Mouse (Mus musculus): ENCODE measurements at regions not wholly inside any gene's neighbourhood (a gene's known extent, or its start where the extent isn't known, plus 50 kb on each side); places are given as distances from the start of the nearest gene placed in this dataset.

GRCm38 (mm10) chr1:51638519-51639302 is 160.5 kb upstream of the Nabp1 start:
- no peak overlapping the region for H3K4me2 ChIP-seq
- peaks cover 13% of the 10 kb centered on the region for H3K4me1 ChIP-seq (replicated peaks)
- WGBS = 73% methylated on average over 6 of the region's 6 CpGs
- no peaks in the 10 kb centered on the region for H3K27me3 ChIP-seq
- no peaks in the 10 kb centered on the region for H3K9me3 ChIP-seq
- ATAC-seq (ENCODE audit: low FRiP score) = no peak
- no peak overlapping the region for H3K27ac ChIP-seq
- H3K36me3 ChIP-seq = no peaks in the 10 kb centered on the region
- H3K9ac ChIP-seq = no peak overlapping the region
- no peak overlapping the region for H3K4me3 ChIP-seq

- H3K27ac ChIP-seq = no peak overlapping the region
- no peak overlapping the region for H3K4me2 ChIP-seq
- no peaks in the 10 kb centered on the region for H3K36me3 ChIP-seq
- H3K4me3 ChIP-seq = no peak overlapping the region
- whole genome bisulfite sequencing = 42% methylated on average over 7 of the region's 7 CpGs
- peaks cover 13% of the 10 kb centered on the region for H3K4me1 ChIP-seq (replicated peaks)
- no peak for ATAC-seq (ENCODE audit: low FRiP score)
- H3K27me3 ChIP-seq = no peaks in the 10 kb centered on the region
- no peak overlapping the region for H3K9ac ChIP-seq
- no peaks in the 10 kb centered on the region for H3K9me3 ChIP-seq
Observed at GRCm38 (mm10) chr1:51635881-51636515, 157.8 kb upstream of the Nabp1 start.

GRCm38 (mm10) chr1:51633795-51634194 is 155.6 kb upstream of the Nabp1 start:
- Histone ChIP-seq H3K9me3 (no peaks in the 10 kb centered on the region), H3K9ac (no peak overlapping the region), H3K27ac (no peak overlapping the region), H3K4me1 (replicated peaks) (peaks cover 13% of the 10 kb centered on the region), H3K36me3 (no peaks in the 10 kb centered on the region), H3K4me3 (no peak overlapping the region), H3K27me3 (no peaks in the 10 kb centered on the region), H3K4me2 (no peak overlapping the region)
- 78% methylated on average over 5 of the region's 5 CpGs for WGBS
- no peak for ATAC-seq (ENCODE audit: low FRiP score)

GRCm38 (mm10) chr1:51632851-51633250 is 154.6 kb upstream of the Nabp1 start:
- Histone ChIP-seq H3K9me3 (no peaks in the 10 kb centered on the region), H3K4me3 (no peak overlapping the region), H3K4me1 (replicated peaks) (peaks cover 13% of the 10 kb centered on the region), H3K27me3 (no peaks in the 10 kb centered on the region), H3K4me2 (no peak overlapping the region), H3K36me3 (no peaks in the 10 kb centered on the region), H3K27ac (no peak overlapping the region), H3K9ac (no peak overlapping the region)
- WGBS = 85% methylated on average over 4 of the region's 4 CpGs
- ATAC-seq (ENCODE audit: low FRiP score) = no peak

GRCm38 (mm10) chr1:51629848-51630247 is 151.6 kb upstream of the Nabp1 start:
- no peak overlapping the region for H3K9ac ChIP-seq
- no peak overlapping the region for H3K4me3 ChIP-seq
- no peaks in the 10 kb centered on the region for H3K4me1 ChIP-seq (replicated peaks)
- WGBS = 89% methylated on average over 1 of the region's 1 CpGs
- no peaks in the 10 kb centered on the region for H3K27me3 ChIP-seq
- ATAC-seq (ENCODE audit: low FRiP score) = no peak
- no peak overlapping the region for H3K4me2 ChIP-seq
- H3K27ac ChIP-seq = no peak overlapping the region
- no peaks in the 10 kb centered on the region for H3K9me3 ChIP-seq
- H3K36me3 ChIP-seq = no peaks in the 10 kb centered on the region

GRCm38 (mm10) chr1:51628137-51628793 is 150.0 kb upstream of the Nabp1 start:
- Histone ChIP-seq H3K9me3 (no peaks in the 10 kb centered on the region), H3K4me3 (no peak overlapping the region), H3K9ac (no peak overlapping the region), H3K27me3 (no peaks in the 10 kb centered on the region), H3K4me2 (no peak overlapping the region), H3K27ac (no peak overlapping the region), H3K36me3 (no peaks in the 10 kb centered on the region), H3K4me1 (replicated peaks) (no peaks in the 10 kb centered on the region)
- no peak for ATAC-seq (ENCODE audit: low FRiP score)
- WGBS = 80% methylated on average over 5 of the region's 5 CpGs

GRCm38 (mm10) chr1:51626303-51626702 is 148.1 kb upstream of the Nabp1 start:
- H3K36me3 ChIP-seq = no peaks in the 10 kb centered on the region
- no peak overlapping the region for H3K4me2 ChIP-seq
- no peak overlapping the region for H3K27ac ChIP-seq
- H3K4me1 ChIP-seq (replicated peaks) = no peaks in the 10 kb centered on the region
- H3K27me3 ChIP-seq = no peaks in the 10 kb centered on the region
- no peak overlapping the region for H3K9ac ChIP-seq
- no peak overlapping the region for H3K4me3 ChIP-seq
- H3K9me3 ChIP-seq = no peaks in the 10 kb centered on the region
- ATAC-seq (ENCODE audit: low FRiP score) = no peak
- 93% methylated on average over 9 of the region's 9 CpGs for WGBS

- Histone ChIP-seq H3K27ac (no peak overlapping the region), H3K36me3 (no peaks in the 10 kb centered on the region), H3K27me3 (no peaks in the 10 kb centered on the region), H3K4me2 (no peak overlapping the region), H3K9me3 (no peaks in the 10 kb centered on the region), H3K9ac (no peak overlapping the region), H3K4me1 (replicated peaks) (no peaks in the 10 kb centered on the region), H3K4me3 (no peak overlapping the region)
- 92% methylated on average over 7 of the region's 7 CpGs for WGBS
- ATAC-seq (ENCODE audit: low FRiP score) = no peak
Observed at GRCm38 (mm10) chr1:51625079-51625478, 146.9 kb upstream of the Nabp1 start.

GRCm38 (mm10) chr1:51624551-51624950 is 146.3 kb upstream of the Nabp1 start:
- no peaks in the 10 kb centered on the region for H3K27me3 ChIP-seq
- ATAC-seq (ENCODE audit: low FRiP score) = no peak
- no peaks in the 10 kb centered on the region for H3K9me3 ChIP-seq
- H3K4me1 ChIP-seq (replicated peaks) = no peaks in the 10 kb centered on the region
- WGBS = 88% methylated on average over 2 of the region's 2 CpGs
- H3K9ac ChIP-seq = no peak overlapping the region
- H3K4me3 ChIP-seq = no peak overlapping the region
- H3K27ac ChIP-seq = no peak overlapping the region
- H3K4me2 ChIP-seq = no peak overlapping the region
- no peaks in the 10 kb centered on the region for H3K36me3 ChIP-seq

GRCm38 (mm10) chr1:51622986-51623385 is 144.8 kb upstream of the Nabp1 start:
- ATAC-seq (ENCODE audit: low FRiP score) = no peak
- no peak overlapping the region for H3K27ac ChIP-seq
- H3K4me3 ChIP-seq = no peak overlapping the region
- H3K27me3 ChIP-seq = no peaks in the 10 kb centered on the region
- no peaks in the 10 kb centered on the region for H3K36me3 ChIP-seq
- H3K9ac ChIP-seq = no peak overlapping the region
- WGBS = 64% methylated on average over 3 of the region's 3 CpGs
- no peak overlapping the region for H3K4me2 ChIP-seq
- no peaks in the 10 kb centered on the region for H3K9me3 ChIP-seq
- H3K4me1 ChIP-seq (replicated peaks) = peaks cover 10% of the 10 kb centered on the region

- Histone ChIP-seq H3K9me3 (no peaks in the 10 kb centered on the region), H3K4me2 (no peak overlapping the region), H3K9ac (no peak overlapping the region), H3K27me3 (no peaks in the 10 kb centered on the region), H3K27ac (no peak overlapping the region), H3K36me3 (no peaks in the 10 kb centered on the region), H3K4me3 (no peak overlapping the region), H3K4me1 (replicated peaks) (peaks cover 17% of the 10 kb centered on the region)
- no peak for ATAC-seq (ENCODE audit: low FRiP score)
- 41% methylated on average over 9 of the region's 9 CpGs for WGBS
Observed at GRCm38 (mm10) chr1:51622181-51622862, 144.1 kb upstream of the Nabp1 start.

GRCm38 (mm10) chr1:51621062-51621461 is 142.8 kb upstream of the Nabp1 start:
- no peak for ATAC-seq (ENCODE audit: low FRiP score)
- H3K27me3 ChIP-seq = no peaks in the 10 kb centered on the region
- H3K9ac ChIP-seq = no peak overlapping the region
- H3K4me3 ChIP-seq = no peak overlapping the region
- WGBS = 83% methylated on average over 6 of the region's 6 CpGs
- H3K4me1 ChIP-seq (replicated peaks) = peaks cover 23% of the 10 kb centered on the region
- no peak overlapping the region for H3K27ac ChIP-seq
- no peaks in the 10 kb centered on the region for H3K36me3 ChIP-seq
- no peak overlapping the region for H3K4me2 ChIP-seq
- no peaks in the 10 kb centered on the region for H3K9me3 ChIP-seq

All from hindbrain, embryonic 13.5 days (tissue).